Mouse (Mus musculus): ENCODE results near the gene Camk2d. TPM values are rescaled to one million over a fixed set of nuclear protein-coding genes. Genes with fewer than 3 reads are reported as not detected.

The Camk2d gene
- polyA plus RNA-seq, 1 experiment from 2014 or later: 15.4 TPM

DNA sequence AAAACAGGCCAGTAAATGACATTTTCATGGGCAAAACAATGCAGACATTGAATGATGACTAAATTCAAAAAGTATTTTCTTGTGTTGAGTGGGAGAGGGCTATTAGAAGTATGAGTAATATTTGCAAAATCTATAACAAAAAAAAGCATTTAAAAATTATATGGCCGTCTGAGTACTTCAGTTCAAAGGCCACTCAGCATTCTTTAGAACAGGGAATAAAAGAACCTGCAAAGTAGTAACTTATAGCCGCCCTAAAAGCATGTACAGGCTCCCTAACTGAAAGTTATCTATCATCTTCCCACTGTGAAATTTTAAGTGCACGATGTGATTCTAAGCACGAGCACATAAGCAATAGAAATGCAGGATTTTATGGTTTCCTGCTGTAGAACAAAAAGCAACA is 646 bp upstream of the Camk2d start:
- no peaks in the 10 kb centered on the region for H3K36me3 ChIP-seq (ENCODE audit: control insufficient read depth, insufficient read depth, low read length)
- no peaks in the 10 kb centered on the region for H3K9me3 ChIP-seq (ENCODE audit: control insufficient read depth, low read length)
- no peak for DNase-seq (ENCODE audit: low spot score)
- no peak overlapping the region for H3K4me3 ChIP-seq (ENCODE audit: low read depth, low read length)
- no peak for ATAC-seq (ENCODE audit: insufficient number of reproducible peaks, low FRiP score, low TSS enrichment, low read depth)
- H3K4me1 ChIP-seq (ENCODE audit: control insufficient read depth, insufficient read depth, low read length): no peaks in the 10 kb centered on the region
- WGBS: 75% methylated on average over 4 of the region's 4 CpGs
- H3K27ac ChIP-seq (replicated peaks; ENCODE audit: low read depth, low read length): no peak overlapping the region
- no peak overlapping the region for H3K9ac ChIP-seq (ENCODE audit: low read length)
- H3K27me3 ChIP-seq (ENCODE audit: control insufficient read depth, insufficient read depth, low read length): no peaks in the 10 kb centered on the region
- H3K4me2 ChIP-seq (ENCODE audit: low read depth, severe bottlenecking): 0 out of 2 replicates have a peak overlapping the region, but pooled peaks have one; percentile 69

DNA sequence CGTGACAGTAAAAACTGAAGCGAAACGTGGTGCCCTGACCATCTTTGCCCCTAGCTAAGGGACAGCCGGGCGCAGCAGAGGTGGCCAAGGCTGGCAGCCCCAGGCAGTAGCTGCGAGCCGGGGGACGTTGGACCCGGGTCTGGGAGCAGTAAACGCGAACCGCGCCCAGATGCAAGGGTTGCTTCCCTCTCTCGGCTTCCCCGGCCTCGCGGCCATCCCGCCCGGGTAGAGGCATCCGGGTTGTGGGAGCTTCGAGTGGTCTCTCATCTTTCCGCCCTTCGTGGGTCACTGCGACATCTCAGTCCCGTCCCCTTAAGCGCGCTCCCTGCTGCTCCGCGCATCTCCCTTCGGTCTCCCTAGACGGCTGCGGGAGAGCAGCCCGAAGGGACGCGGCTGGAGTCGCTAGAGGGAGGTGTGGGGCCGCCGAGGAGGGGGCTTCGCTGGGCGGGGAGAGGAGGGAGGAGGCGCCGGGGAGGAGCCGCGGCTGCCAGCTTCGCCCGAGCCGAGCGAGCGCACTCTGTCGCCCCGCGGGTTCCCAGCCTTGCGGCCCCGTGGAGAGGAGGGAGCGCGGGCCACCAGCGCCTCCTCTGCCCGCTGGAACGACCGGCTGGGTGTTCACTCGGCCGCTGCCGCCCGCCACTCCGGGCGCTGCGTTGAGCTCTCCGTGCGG is 524 bp downstream of the Camk2d start:
- peak overlapping the region; percentile 80 for H3K27ac ChIP-seq (replicated peaks; ENCODE audit: low read depth, low read length)
- no peaks in the 10 kb centered on the region for H3K9me3 ChIP-seq (ENCODE audit: control insufficient read depth, low read length)
- DNase-seq (ENCODE audit: low spot score) (peak; percentile 91), ATAC-seq (ENCODE audit: insufficient number of reproducible peaks, low FRiP score, low TSS enrichment, low read depth) (peak; percentile 85)
- H3K4me2 ChIP-seq (ENCODE audit: low read depth, severe bottlenecking): peak overlapping the region; percentile 69
- no peaks in the 10 kb centered on the region for H3K36me3 ChIP-seq (ENCODE audit: control insufficient read depth, insufficient read depth, low read length)
- H3K4me1 ChIP-seq (ENCODE audit: control insufficient read depth, insufficient read depth, low read length): no peaks in the 10 kb centered on the region
- under 1% methylated on average over 63 of the region's 69 CpGs for WGBS
- peak overlapping the region; percentile 78 for H3K4me3 ChIP-seq (ENCODE audit: low read depth, low read length)
- no peaks in the 10 kb centered on the region for H3K27me3 ChIP-seq (ENCODE audit: control insufficient read depth, insufficient read depth, low read length)
- H3K9ac ChIP-seq (ENCODE audit: low read length): peak overlapping the region; percentile 80

- no peaks in the 10 kb centered on the region for H3K9me3 ChIP-seq (ENCODE audit: control insufficient read depth, low read length)
- H3K4me1 ChIP-seq (ENCODE audit: control insufficient read depth, insufficient read depth, low read length): no peaks in the 10 kb centered on the region
- 1% methylated on average over 37 of the region's 51 CpGs for WGBS
- peak overlapping the region; percentile 69 for H3K4me2 ChIP-seq (ENCODE audit: low read depth, severe bottlenecking)
- peak; percentile 71; the same call in 1 of the 2 replicates for ATAC-seq (ENCODE audit: insufficient number of reproducible peaks, low FRiP score, low TSS enrichment, low read depth)
- peak overlapping the region; percentile 80 for H3K9ac ChIP-seq (ENCODE audit: low read length)
- H3K4me3 ChIP-seq (ENCODE audit: low read depth, low read length): peak overlapping the region; percentile 78
- no peaks in the 10 kb centered on the region for H3K27me3 ChIP-seq (ENCODE audit: control insufficient read depth, insufficient read depth, low read length)
- peak overlapping the region; percentile 80 for H3K27ac ChIP-seq (replicated peaks; ENCODE audit: low read depth, low read length)
- H3K36me3 ChIP-seq (ENCODE audit: control insufficient read depth, insufficient read depth, low read length): no peaks in the 10 kb centered on the region
- DNase-seq (ENCODE audit: low spot score): peak; percentile 84
These were observed 1.1 kb downstream of the Camk2d start for GRCm38 (mm10) chr3:126597161-126597595.

GRCm38 (mm10) chr3:126597596-126598328 is 1.7 kb downstream of the Camk2d start:
- Histone ChIP-seq H3K27me3 (ENCODE audit: control insufficient read depth, insufficient read depth, low read length) (no peaks in the 10 kb centered on the region), H3K4me2 (ENCODE audit: low read depth, severe bottlenecking) (peak overlapping the region; percentile 69), H3K9ac (ENCODE audit: low read length) (peak overlapping the region; percentile 80), H3K36me3 (ENCODE audit: control insufficient read depth, insufficient read depth, low read length) (no peaks in the 10 kb centered on the region), H3K9me3 (ENCODE audit: control insufficient read depth, low read length) (no peaks in the 10 kb centered on the region), H3K4me1 (ENCODE audit: control insufficient read depth, insufficient read depth, low read length) (no peaks in the 10 kb centered on the region), H3K27ac (replicated peaks; ENCODE audit: low read depth, low read length) (peak overlapping the region; percentile 80; the same call in 1 of the 2 replicates), H3K4me3 (ENCODE audit: low read depth, low read length) (peak overlapping the region; percentile 78)
- under 1% methylated on average over 29 of the region's 29 CpGs for WGBS
- ATAC-seq (ENCODE audit: insufficient number of reproducible peaks, low FRiP score, low TSS enrichment, low read depth) (no peak), DNase-seq (ENCODE audit: low spot score) (peak; percentile 56)

- H3K9me3 ChIP-seq (ENCODE audit: control insufficient read depth, low read length): no peaks in the 10 kb centered on the region
- H3K4me1 ChIP-seq (ENCODE audit: control insufficient read depth, insufficient read depth, low read length): no peaks in the 10 kb centered on the region
- no peak for DNase-seq (ENCODE audit: low spot score)
- peak overlapping the region; percentile 80; the same call in 1 of the 2 replicates for H3K9ac ChIP-seq (ENCODE audit: low read length)
- 3% methylated on average over 5 of the region's 5 CpGs for WGBS
- H3K36me3 ChIP-seq (ENCODE audit: control insufficient read depth, insufficient read depth, low read length): no peaks in the 10 kb centered on the region
- H3K27me3 ChIP-seq (ENCODE audit: control insufficient read depth, insufficient read depth, low read length): no peaks in the 10 kb centered on the region
- peak overlapping the region; percentile 69 for H3K4me2 ChIP-seq (ENCODE audit: low read depth, severe bottlenecking)
- H3K4me3 ChIP-seq (ENCODE audit: low read depth, low read length): peak overlapping the region; percentile 78
- no peak for ATAC-seq (ENCODE audit: insufficient number of reproducible peaks, low FRiP score, low TSS enrichment, low read depth)
- no peak overlapping the region for H3K27ac ChIP-seq (replicated peaks; ENCODE audit: low read depth, low read length)
These were observed 2.2 kb downstream of the Camk2d start for GRCm38 (mm10) chr3:126598329-126598676.

DNA sequence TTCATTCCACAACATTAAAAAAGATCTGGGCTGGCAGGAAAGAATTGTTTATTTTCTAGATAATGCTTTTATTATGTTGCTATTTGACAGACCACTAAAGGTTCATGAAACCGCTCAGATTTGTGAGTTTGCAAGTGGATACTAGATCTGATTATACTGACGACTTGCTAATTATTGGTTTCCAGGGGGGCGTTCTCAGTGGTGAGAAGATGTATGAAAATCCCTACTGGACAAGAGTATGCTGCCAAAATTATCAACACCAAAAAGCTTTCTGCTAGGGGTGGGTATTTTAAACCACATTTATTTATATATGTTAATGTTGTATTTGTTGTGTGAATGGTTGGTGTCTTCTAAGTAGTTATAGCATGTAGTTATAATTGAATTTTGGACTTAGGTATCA is 2.8 kb downstream of the Camk2d start:
- Histone ChIP-seq H3K4me2 (ENCODE audit: low read depth, severe bottlenecking) (no peak overlapping the region), H3K9me3 (ENCODE audit: control insufficient read depth, low read length) (no peaks in the 10 kb centered on the region), H3K27ac (replicated peaks; ENCODE audit: low read depth, low read length) (no peak overlapping the region), H3K9ac (ENCODE audit: low read length) (no peak overlapping the region), H3K4me3 (ENCODE audit: low read depth, low read length) (no peak overlapping the region), H3K4me1 (ENCODE audit: control insufficient read depth, insufficient read depth, low read length) (no peaks in the 10 kb centered on the region), H3K27me3 (ENCODE audit: control insufficient read depth, insufficient read depth, low read length) (no peaks in the 10 kb centered on the region), H3K36me3 (ENCODE audit: control insufficient read depth, insufficient read depth, low read length) (no peaks in the 10 kb centered on the region)
- no peak for DNase-seq (ENCODE audit: low spot score)
- 51% methylated on average over 3 of the region's 3 CpGs for WGBS
- ATAC-seq (ENCODE audit: insufficient number of reproducible peaks, low FRiP score, low TSS enrichment, low read depth): no peak

DNA sequence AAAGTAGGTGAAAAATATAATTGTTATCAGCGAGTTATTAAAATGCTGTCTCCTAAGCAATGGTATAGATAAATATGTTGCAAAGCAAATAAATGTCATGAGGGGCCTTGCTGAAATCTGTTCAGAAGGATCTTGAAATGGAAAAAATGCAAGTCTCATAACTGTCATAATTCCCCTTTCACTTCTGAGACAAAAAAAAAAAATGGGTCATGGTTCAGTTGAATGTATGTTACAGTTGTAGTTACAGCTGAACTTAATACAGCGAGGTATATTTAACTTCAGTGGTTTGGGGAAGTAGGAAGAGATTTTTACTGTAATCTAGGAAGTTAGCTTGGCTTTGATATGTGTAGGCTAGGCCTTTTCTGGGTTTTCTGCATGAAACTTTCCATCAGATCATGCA is 3.2 kb downstream of the Camk2d start:
- Histone ChIP-seq H3K4me1 (ENCODE audit: control insufficient read depth, insufficient read depth, low read length) (no peaks in the 10 kb centered on the region), H3K27ac (replicated peaks; ENCODE audit: low read depth, low read length) (no peak overlapping the region), H3K4me2 (ENCODE audit: low read depth, severe bottlenecking) (no peak overlapping the region), H3K9me3 (ENCODE audit: control insufficient read depth, low read length) (no peaks in the 10 kb centered on the region), H3K4me3 (ENCODE audit: low read depth, low read length) (no peak overlapping the region), H3K27me3 (ENCODE audit: control insufficient read depth, insufficient read depth, low read length) (no peaks in the 10 kb centered on the region), H3K9ac (ENCODE audit: low read length) (no peak overlapping the region), H3K36me3 (ENCODE audit: control insufficient read depth, insufficient read depth, low read length) (no peaks in the 10 kb centered on the region)
- no peak for ATAC-seq (ENCODE audit: insufficient number of reproducible peaks, low FRiP score, low TSS enrichment, low read depth)
- DNase-seq (ENCODE audit: low spot score): no peak
- WGBS: 88% methylated on average over 2 of the region's 2 CpGs

GRCm38 (mm10) chr3:126599936-126600335 is 3.8 kb downstream of the Camk2d start:
- Histone ChIP-seq H3K9ac (ENCODE audit: low read length) (no peak overlapping the region), H3K4me1 (ENCODE audit: control insufficient read depth, insufficient read depth, low read length) (no peaks in the 10 kb centered on the region), H3K4me2 (ENCODE audit: low read depth, severe bottlenecking) (no peak overlapping the region), H3K27ac (replicated peaks; ENCODE audit: low read depth, low read length) (no peak overlapping the region), H3K4me3 (ENCODE audit: low read depth, low read length) (no peak overlapping the region), H3K27me3 (ENCODE audit: control insufficient read depth, insufficient read depth, low read length) (no peaks in the 10 kb centered on the region), H3K36me3 (ENCODE audit: control insufficient read depth, insufficient read depth, low read length) (no peaks in the 10 kb centered on the region), H3K9me3 (ENCODE audit: control insufficient read depth, low read length) (no peaks in the 10 kb centered on the region)
- 36% methylated on average over 10 of the region's 10 CpGs for WGBS
- DNase-seq (ENCODE audit: low spot score) (no peak), ATAC-seq (ENCODE audit: insufficient number of reproducible peaks, low FRiP score, low TSS enrichment, low read depth) (no peak)
